8 mouse cellular contexts compared by ENCODE assay signal in genomic region chr7:135861409-135861805, GRCm38 (mm10).
A peak's percentile ranks its signal among the peaks of the same experiment; 100 is the strongest.
DNase-seq lines count a peak whose midpoint lies in the region; ATAC-seq and TF ChIP-seq lines count a peak whose summit lies in the region.
"Had no signal": no experiment of that assay in that cellular context is flagged by ENCODE, and none has a peak within 500 bp of the region (broad histone marks: within the 10 kb centered on the region; RNA-seq: fewer than 3 reads in every experiment).

No protein-coding gene starts in this region.

- DNase-seq in lung, embryonic 14.5 days = peak; percentile 77
- no peak for DNase-seq in lung, adult 2 months
- peak; percentile 4 for DNase-seq in heart, postnatal 25 days (ENCODE audit: low spot score)
- DNase-seq in limb, embryonic 14.5 days (ENCODE audit: low spot score) = peak; percentile 55
- DNase-seq in left cerebral cortex, adult 8-10 months (ENCODE audit: low spot score in 2 of 2) = no peak
- no peak for DNase-seq in right cerebral cortex, postnatal 10 days (ENCODE audit: low spot score in 2 of 2)
- DNase-seq: thymus, adult 2 months had no signal

- TF ChIP-seq CTCF in lung, embryonic 14.5 days (IDR thresholded peaks at IDR 0.05; ENCODE audit: low read depth) = no peak
- TF ChIP-seq CTCF in lung, adult 2 months (IDR thresholded peaks at IDR 0.05; ENCODE audit: insufficient read depth, low read length) = no peak

- no peaks in the 10 kb centered on the region for H3K36me3 ChIP-seq in lung, embryonic 14.5 days (ENCODE audit: insufficient read depth)
- H3K36me3 ChIP-seq in limb, embryonic 14.5 days (ENCODE audit: control insufficient read depth, insufficient read depth, low read length) = no peaks in the 10 kb centered on the region

- intact Hi-C loops in heart, postnatal 25 days (cut with DNase I) = no loop called here

- peak overlapping the region; percentile 7; the same call in 1 of the 2 replicates for H3K27ac ChIP-seq in lung, embryonic 14.5 days (ENCODE audit: low read depth)
- H3K27ac ChIP-seq in limb, embryonic 14.5 days (replicated peaks; ENCODE audit: low read depth, low read length) = peak overlapping the region; percentile 52; the same call in 1 of the 2 replicates

- H3K27me3 ChIP-seq in lung, embryonic 14.5 days (ENCODE audit: insufficient read depth, low read length) = no peaks in the 10 kb centered on the region
- H3K27me3 ChIP-seq in limb, embryonic 14.5 days (ENCODE audit: control insufficient read depth, insufficient read depth, low read length) = no peaks in the 10 kb centered on the region

- peaks cover 35% of the 10 kb centered on the region for H3K4me1 ChIP-seq in lung, embryonic 14.5 days (ENCODE audit: insufficient read depth)
- no peaks in the 10 kb centered on the region for H3K4me1 ChIP-seq in lung, adult 2 months (ENCODE audit: control insufficient read depth, insufficient read depth, low read length)
- H3K4me1 ChIP-seq in limb, embryonic 14.5 days (ENCODE audit: control insufficient read depth, insufficient read depth, low read length) = peaks cover 48% of the 10 kb centered on the region

- H3K4me2 ChIP-seq in lung, embryonic 14.5 days = peak overlapping the region; percentile 5; the same call in 1 of the 2 replicates
- no peak overlapping the region for H3K4me2 ChIP-seq in limb, embryonic 14.5 days (replicated peaks; ENCODE audit: low read depth, low read length, severe bottlenecking)

- TF ChIP-seq POLR2A in lung, adult 2 months (IDR thresholded peaks at IDR 0.05; ENCODE audit: borderline replicate concordance, extremely low read depth, low read depth, low read length) = no peak
- TF ChIP-seq POLR2A in limb, embryonic 14.5 days (IDR thresholded peaks at IDR 0.05; ENCODE audit: borderline replicate concordance, extremely low read depth, insufficient read depth, insufficient read length) = no peak

- WGBS in lung, embryonic 14.5 days = 24% methylated on average over 7 of the region's 7 CpGs
- WGBS in lung, adult 2 months = 54% methylated on average over 7 of the region's 7 CpGs
- 36% methylated on average over 7 of the region's 7 CpGs for WGBS in limb, embryonic 14.5 days

- H3K4me3 ChIP-seq in lung, embryonic 14.5 days (ENCODE audit: low read depth, low read length) = no peak overlapping the region
- no peak overlapping the region for H3K4me3 ChIP-seq in lung, adult 2 months (replicated peaks; ENCODE audit: extremely low read depth, low read depth, low read length)
- no peak overlapping the region for H3K4me3 ChIP-seq in limb, embryonic 14.5 days (replicated peaks; ENCODE audit: low read length)

- ATAC-seq in lung, embryonic 14.5 days (ENCODE audit: insufficient read depth) = peak; percentile 39; the same call in 1 of the 2 replicates
- ATAC-seq in limb, embryonic 14.5 days (ENCODE audit: low FRiP score, low read depth) = peak; percentile 28
- ATAC-seq in erythroid progenitor cell, adult 5-6 weeks (replicated peaks; ENCODE audit: low FRiP score, poor library complexity, severe bottlenecking) = no peak

- no peak overlapping the region for H3K9ac ChIP-seq in lung, embryonic 14.5 days
- H3K9ac ChIP-seq in limb, embryonic 14.5 days (ENCODE audit: low read depth, low read length, severe bottlenecking) = no peak overlapping the region

- H3K9me3 ChIP-seq in lung, embryonic 14.5 days (ENCODE audit: low read depth, low read length) = no peaks in the 10 kb centered on the region
- H3K9me3 ChIP-seq in limb, embryonic 14.5 days (ENCODE audit: control insufficient read depth, low read length) = no peaks in the 10 kb centered on the region

Comparison
In these comparisons a context has a peak if more than half of its experiments do, and no peak if none do; other contexts are left out.
1. DNase-seq: peak in lung, embryonic 14.5 days (single experiment), heart, postnatal 25 days (single experiment) and limb, embryonic 14.5 days (single experiment); none in lung, adult 2 months (single experiment), left cerebral cortex, adult 8-10 months (0 of 2) and right cerebral cortex, postnatal 10 days (0 of 2).